Mouse (Mus musculus): ENCODE data around the gene Lin7c. TPM values are rescaled to one million over a fixed set of nuclear protein-coding genes. Genes with fewer than 3 reads are reported as not detected.

Lin7c gene
- polyA plus RNA-seq, 1 experiment from 2014 or later, result 152 TPM

DNA sequence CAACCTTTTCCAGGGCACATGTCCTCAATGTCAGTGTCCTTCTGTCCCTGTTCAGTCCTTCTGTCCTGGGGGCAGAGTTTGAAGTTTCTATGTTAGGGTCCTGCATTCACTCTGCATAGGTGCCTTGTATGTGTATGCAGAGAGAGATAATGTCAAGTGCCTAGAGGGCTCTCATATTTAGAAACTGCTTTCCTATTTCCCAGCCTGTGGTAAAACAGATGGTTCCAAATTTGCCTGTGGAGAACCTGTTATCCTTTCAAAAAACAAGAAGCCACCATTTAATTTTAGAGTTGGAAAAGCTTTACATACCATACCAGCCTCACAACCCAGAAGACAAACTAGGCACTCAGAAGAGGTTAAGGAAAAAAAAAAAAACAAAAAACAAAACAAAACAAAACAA lies 58.9 kb downstream of the Lin7c start:
- H3K4me3 ChIP-seq (replicated peaks), result no peak overlapping the region
- H3K4me1 ChIP-seq, result peaks cover 32% of the 10 kb centered on the region
- ATAC-seq (ENCODE audit: low FRiP score), result no peak
- H3K9me3 ChIP-seq, result no peaks in the 10 kb centered on the region
- no peak overlapping the region for H3K9ac ChIP-seq
- H3K27me3 ChIP-seq, result peaks cover 87% of the 10 kb centered on the region
- H3K27ac ChIP-seq, result no peak overlapping the region
- H3K4me2 ChIP-seq, result no peak overlapping the region
- no peaks in the 10 kb centered on the region for H3K36me3 ChIP-seq (replicated peaks)

- H3K36me3 ChIP-seq (replicated peaks), result no peaks in the 10 kb centered on the region
- ATAC-seq (ENCODE audit: low FRiP score), result no peak
- no peak overlapping the region for H3K4me2 ChIP-seq
- H3K9ac ChIP-seq, result no peak overlapping the region
- no peak overlapping the region for H3K27ac ChIP-seq
- H3K9me3 ChIP-seq, result no peaks in the 10 kb centered on the region
- H3K4me3 ChIP-seq (replicated peaks), result no peak overlapping the region
- H3K4me1 ChIP-seq, result peaks cover 33% of the 10 kb centered on the region
- WGBS, result 67% methylated on average over 3 of the region's 3 CpGs
- H3K27me3 ChIP-seq, result peaks cover 87% of the 10 kb centered on the region
Measured at GRCm38 (mm10) chr2:109950311-109950710, 59.7 kb downstream of the Lin7c start.

Other genes with a start within 250 kb of the Lin7c start
- gene Bdnf, start 216.2 kb upstream of the Lin7c start, polyA plus RNA-seq (2016; fragmentation: Nextera tagmentation; extraction: Ambion mirVana), result 0.86 and 1.1 TPM in 2 replicates
- gene Lgr4, start 26.8 kb downstream of the Lin7c start, polyA plus RNA-seq (2016; fragmentation: Nextera tagmentation; extraction: Ambion mirVana), result 7.8 and 8.7 TPM in 2 replicates
- gene Ccdc34, start 127.0 kb downstream of the Lin7c start, polyA plus RNA-seq (2016; fragmentation: Nextera tagmentation; extraction: Ambion mirVana), result 66.8 and 68.5 TPM in 2 replicates

Measured in forebrain, embryonic 12.5 days (tissue).